Mouse (Mus musculus) forebrain, embryonic 13.5 days (tissue): ENCODE data around the gene Cdh22. TPM values are rescaled to one million over a fixed set of nuclear protein-coding genes. Genes with fewer than 3 reads are reported as not detected.

Experiments
- ATAC-seq: fragments of 200-750 bp; cut with Nextera tagmentation; 2 replicates; pipeline ENCODE4 v1.8.0; 2017
- H3K27ac ChIP-seq: fragments of 300-500 bp; sonication (generic); 2 replicates; pipeline ENCODE4 v1.5.1; 2015; ENCODE audit warnings: inconsistent platforms, mild to moderate bottlenecking, moderate library complexity
- H3K27me3 ChIP-seq: fragments of 300-500 bp; sonication (generic); 2 replicates; pipeline ENCODE4 v1.6.1; 2015; ENCODE audit warnings: mild to moderate bottlenecking, inconsistent platforms
- H3K36me3 ChIP-seq: fragments of 300-500 bp; sonication (generic); 2 replicates; pipeline ENCODE4 v1.6.1; 2015; ENCODE audit warnings: mild to moderate bottlenecking, inconsistent platforms; ENCODE audit not compliant: poor library complexity, severe bottlenecking
- H3K4me1 ChIP-seq: fragments of 300-500 bp; sonication (generic); 2 replicates; pipeline ENCODE4 v1.6.1; 2015; ENCODE audit warnings: inconsistent platforms
- H3K4me2 ChIP-seq: fragments of 300-500 bp; sonication (generic); 2 replicates; pipeline ENCODE4 v1.6.1; 2015; ENCODE audit warnings: inconsistent platforms, mild to moderate bottlenecking, moderate library complexity
- H3K4me3 ChIP-seq: fragments of 300-500 bp; sonication (generic); 2 replicates; pipeline ENCODE4 v1.5.1; 2015; ENCODE audit warnings: mild to moderate bottlenecking, inconsistent platforms
- H3K9ac ChIP-seq: fragments of 300-500 bp; sonication (generic); 2 replicates; pipeline ENCODE4 v1.6.1; 2015; ENCODE audit warnings: mild to moderate bottlenecking, inconsistent platforms
- H3K9me3 ChIP-seq: fragments of 300-500 bp; sonication (generic); replicated peaks from 2 replicates; pipeline ENCODE4 v1.6.1; 2016; ENCODE audit warnings: inconsistent platforms
- WGBS: fragments of 180-500 bp; shearing (Covaris S2); methylation state at CpG from one replicate; pipeline ENCODE4 v1.1.7; 2015; 5-methylcytosine and 5-hydroxymethylcytosine counted together
- polyA plus RNA-seq: library from polyadenylated mRNA; unstranded; fragments of >200 nt; fragmentation: Nextera tagmentation; extraction: Ambion mirVana; gene quantifications from 2 replicates; pipeline ENCODE4 v1.2.1, GENCODE M21; 2015

Cdh22 gene
- polyA plus RNA-seq, 1 experiment from 2014 or later: 5.0 TPM

GRCm38 (mm10) chr2:165166664-165167435 lies 67.8 kb downstream of the Cdh22 start:
- H3K27me3 ChIP-seq: 0 out of 2 replicates have a peak, but pooled peaks cover 4% of the 10 kb centered on the region
- H3K9me3 ChIP-seq: no peaks in the 10 kb centered on the region
- 0 out of 2 replicates have a peak overlapping the region, but pooled peaks have one; percentile 21 for H3K27ac ChIP-seq
- H3K4me3 ChIP-seq: no peak overlapping the region
- ATAC-seq: peak; percentile 76; the same call in 1 of the 2 replicates
- H3K4me2 ChIP-seq: no peak overlapping the region
- H3K9ac ChIP-seq: no peak overlapping the region; the same call in 1 of the 2 replicates
- H3K4me1 ChIP-seq: peaks cover 43% of the 10 kb centered on the region
- H3K36me3 ChIP-seq: no peaks in the 10 kb centered on the region
- 8% methylated on average over 18 of the region's 18 CpGs for WGBS

DNA sequence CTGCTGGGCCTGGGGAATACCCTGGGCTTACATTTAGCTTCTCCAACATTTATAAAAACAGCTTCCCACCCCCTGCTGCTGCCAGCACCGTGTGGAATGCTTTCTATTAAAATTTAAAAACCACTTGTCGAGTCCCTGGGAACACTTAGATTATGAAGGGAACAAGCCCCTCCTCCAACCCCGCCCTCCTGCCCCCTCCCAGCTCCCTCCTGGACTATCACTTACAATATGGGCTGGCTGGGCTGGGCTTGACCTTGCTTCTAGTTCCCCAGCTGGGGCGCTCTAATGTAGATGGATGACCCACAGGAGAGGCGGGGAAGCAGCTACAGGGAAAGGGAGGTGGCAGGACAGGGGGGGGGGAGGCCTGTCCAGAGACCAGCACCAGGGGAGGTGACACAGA lies 72.4 kb downstream of the Cdh22 start:
- H3K4me2 ChIP-seq: no peak overlapping the region
- no peak for ATAC-seq
- 9% methylated on average over 5 of the region's 5 CpGs for WGBS
- H3K36me3 ChIP-seq: no peaks in the 10 kb centered on the region
- H3K4me3 ChIP-seq: no peak overlapping the region
- H3K9me3 ChIP-seq: no peaks in the 10 kb centered on the region
- H3K27me3 ChIP-seq: peaks cover 3% of the 10 kb centered on the region; the same call in 1 of the 2 replicates
- H3K9ac ChIP-seq: no peak overlapping the region
- no peak overlapping the region for H3K27ac ChIP-seq
- H3K4me1 ChIP-seq: peaks cover 64% of the 10 kb centered on the region

DNA sequence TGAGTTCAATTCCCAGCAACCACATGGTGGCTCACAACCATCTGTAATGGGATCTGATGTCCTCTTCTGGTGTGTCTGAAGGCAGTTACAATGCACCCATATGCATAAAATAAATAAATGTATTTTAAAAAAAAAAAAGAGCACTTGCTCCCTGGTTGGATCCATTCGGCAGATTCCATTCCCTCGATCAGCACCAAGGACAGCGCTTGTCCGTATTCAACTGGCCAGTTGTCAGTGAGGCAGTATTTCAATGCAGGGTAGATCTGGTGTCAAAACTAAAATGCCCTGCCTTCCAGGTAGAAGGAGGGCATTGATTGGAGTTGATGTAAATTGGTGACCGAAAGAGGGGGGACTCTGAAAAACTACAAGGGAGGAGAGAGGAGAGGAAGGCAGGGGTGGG lies 74.2 kb downstream of the Cdh22 start:
- 20% methylated on average over 5 of the region's 5 CpGs for WGBS

GRCm38 (mm10) chr2:165159055-165159688 lies 75.5 kb downstream of the Cdh22 start:
- Histone ChIP-seq H3K27ac (peak overlapping the region; percentile 49), H3K4me3 (no peak overlapping the region), H3K27me3 (peaks cover 3% of the 10 kb centered on the region; the same call in 1 of the 2 replicates), H3K9me3 (no peaks in the 10 kb centered on the region), H3K4me1 (peaks cover 37% of the 10 kb centered on the region), H3K4me2 (no peak overlapping the region), H3K9ac (no peak overlapping the region), H3K36me3 (no peaks in the 10 kb centered on the region)
- no peak for ATAC-seq
- WGBS: 20% methylated on average over 15 of the region's 15 CpGs

More for the DNA sequence above, 74.2 kb downstream of the Cdh22 start:
- no peak for ATAC-seq
- H3K27me3 ChIP-seq: peaks cover 3% of the 10 kb centered on the region; the same call in 1 of the 2 replicates
- no peak overlapping the region for H3K4me2 ChIP-seq
- peaks cover 48% of the 10 kb centered on the region for H3K4me1 ChIP-seq
- no peak overlapping the region for H3K9ac ChIP-seq
- H3K27ac ChIP-seq: no peak overlapping the region
- H3K9me3 ChIP-seq: no peaks in the 10 kb centered on the region
- H3K4me3 ChIP-seq: no peak overlapping the region
- no peaks in the 10 kb centered on the region for H3K36me3 ChIP-seq

- H3K4me1 ChIP-seq: peaks cover 33% of the 10 kb centered on the region
- no peaks in the 10 kb centered on the region for H3K36me3 ChIP-seq
- WGBS: 46% methylated on average over 4 of the region's 4 CpGs
- no peak overlapping the region for H3K4me3 ChIP-seq
- 0 out of 2 replicates have a peak overlapping the region, but pooled peaks have one; percentile 3 for H3K9ac ChIP-seq
- H3K27me3 ChIP-seq: peaks cover 3% of the 10 kb centered on the region; the same call in 1 of the 2 replicates
- ATAC-seq: no peak
- no peaks in the 10 kb centered on the region for H3K9me3 ChIP-seq
- H3K27ac ChIP-seq: 0 out of 2 replicates have a peak overlapping the region, but pooled peaks have one; percentile 49
- no peak overlapping the region for H3K4me2 ChIP-seq
Measured at GRCm38 (mm10) chr2:165158317-165158716, 76.3 kb downstream of the Cdh22 start.

DNA sequence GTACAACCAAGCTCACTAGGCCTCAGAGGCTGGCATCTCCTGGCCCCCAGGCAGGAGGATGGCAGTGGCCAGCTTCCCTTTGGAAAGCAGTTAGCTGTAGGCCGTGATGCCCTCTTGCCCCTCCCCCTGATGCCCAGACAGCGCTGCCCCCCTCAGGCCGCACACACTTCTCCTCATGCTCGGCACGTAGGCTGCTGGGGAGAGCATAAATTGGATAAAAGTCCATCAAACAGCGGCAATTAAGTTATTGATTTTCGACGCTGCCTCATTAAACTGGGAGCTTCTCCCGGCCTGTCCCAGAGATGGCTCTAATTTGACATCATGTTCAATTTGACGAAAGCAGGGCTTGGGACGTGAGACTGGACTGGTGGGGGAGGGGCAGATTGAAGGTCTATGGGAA lies 76.8 kb downstream of the Cdh22 start:
- Histone ChIP-seq H3K4me1 (peaks cover 33% of the 10 kb centered on the region), H3K9me3 (no peaks in the 10 kb centered on the region), H3K27ac (no peak overlapping the region), H3K27me3 (peaks cover 3% of the 10 kb centered on the region; the same call in 1 of the 2 replicates), H3K9ac (no peak overlapping the region), H3K4me2 (no peak overlapping the region), H3K4me3 (no peak overlapping the region), H3K36me3 (no peaks in the 10 kb centered on the region)
- WGBS: 42% methylated on average over 11 of the region's 11 CpGs
- ATAC-seq: no peak

DNA sequence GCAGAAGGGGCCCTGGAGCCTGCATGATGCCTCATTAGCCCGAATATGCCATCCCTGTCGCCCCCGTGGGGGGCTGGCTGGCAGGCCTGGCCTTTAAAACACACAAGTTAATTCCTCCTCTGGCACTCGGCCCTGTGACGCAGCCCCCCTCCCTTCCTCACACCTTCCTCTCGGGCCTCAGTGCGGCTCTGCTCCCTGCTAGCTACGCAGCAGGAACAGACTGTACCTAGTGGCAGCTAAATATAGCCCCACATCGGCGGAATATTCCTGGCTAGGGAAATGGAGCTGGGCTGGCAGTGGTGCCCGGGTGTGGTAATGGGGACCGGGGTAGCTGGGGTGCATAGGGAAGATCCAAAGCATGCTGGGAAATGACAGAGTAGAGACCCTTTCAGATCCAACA lies 81.6 kb downstream of the Cdh22 start:
- Histone ChIP-seq H3K4me2 (no peak overlapping the region), H3K4me3 (no peak overlapping the region), H3K9ac (no peak overlapping the region; the same call in 1 of the 2 replicates), H3K27me3 (0 out of 2 replicates have a peak, but pooled peaks cover 2% of the 10 kb centered on the region), H3K4me1 (peaks cover 39% of the 10 kb centered on the region), H3K27ac (no peak overlapping the region; the same call in 1 of the 2 replicates), H3K9me3 (no peaks in the 10 kb centered on the region), H3K36me3 (no peaks in the 10 kb centered on the region)
- WGBS: 35% methylated on average over 12 of the region's 12 CpGs
- no peak for ATAC-seq

DNA sequence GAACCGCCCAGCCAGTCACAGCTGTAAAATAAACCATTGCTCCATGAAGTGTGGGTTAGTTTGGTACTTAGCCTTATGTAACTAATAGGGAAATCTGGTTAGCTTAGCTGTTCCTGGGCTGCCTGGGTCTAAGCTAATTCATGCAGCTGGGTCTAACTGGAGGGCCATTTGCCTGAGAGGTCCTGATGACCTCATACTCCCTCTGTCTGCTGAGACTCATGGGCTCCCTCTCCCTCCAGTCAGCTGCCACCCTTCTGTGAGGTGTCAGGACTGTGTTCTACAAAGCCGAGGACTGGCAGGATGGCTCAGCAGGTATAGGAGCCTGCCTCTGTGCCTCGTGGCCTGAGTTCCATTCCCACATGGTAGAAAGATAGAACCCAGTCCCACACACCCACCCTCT lies 84.9 kb downstream of the Cdh22 start:
- H3K27ac ChIP-seq: peak overlapping the region; percentile 14; the same call in 1 of the 2 replicates
- no peak overlapping the region for H3K9ac ChIP-seq
- 0 out of 2 replicates have a peak, but pooled peaks cover 2% of the 10 kb centered on the region for H3K27me3 ChIP-seq
- H3K4me1 ChIP-seq: peaks cover 32% of the 10 kb centered on the region
- H3K9me3 ChIP-seq: no peaks in the 10 kb centered on the region
- WGBS: 64% methylated on average over 3 of the region's 3 CpGs
- no peak overlapping the region for H3K4me2 ChIP-seq
- H3K4me3 ChIP-seq: no peak overlapping the region
- H3K36me3 ChIP-seq: peaks cover 7% of the 10 kb centered on the region; the same call in 1 of the 2 replicates
- ATAC-seq: 0 out of 2 replicates have a peak, but pooled peaks have one; percentile 4

- Histone ChIP-seq H3K9me3 (no peaks in the 10 kb centered on the region), H3K27ac (no peak overlapping the region), H3K4me3 (no peak overlapping the region), H3K9ac (no peak overlapping the region), H3K27me3 (peaks cover 2% of the 10 kb centered on the region; the same call in 1 of the 2 replicates), H3K4me2 (no peak overlapping the region), H3K36me3 (peaks cover 7% of the 10 kb centered on the region; the same call in 1 of the 2 replicates), H3K4me1 (peaks cover 29% of the 10 kb centered on the region)
- no peak for ATAC-seq
- 77% methylated on average over 13 of the region's 13 CpGs for WGBS
Measured at GRCm38 (mm10) chr2:165145821-165146220, 88.8 kb downstream of the Cdh22 start.

- H3K4me1 ChIP-seq: peaks cover 29% of the 10 kb centered on the region
- 81% methylated on average over 14 of the region's 14 CpGs for WGBS
- H3K27me3 ChIP-seq: no peaks in the 10 kb centered on the region; the same call in 1 of the 2 replicates
- no peaks in the 10 kb centered on the region for H3K9me3 ChIP-seq
- H3K9ac ChIP-seq: no peak overlapping the region
- H3K36me3 ChIP-seq: peaks cover 7% of the 10 kb centered on the region; the same call in 1 of the 2 replicates
- no peak for ATAC-seq
- no peak overlapping the region for H3K4me3 ChIP-seq
- H3K4me2 ChIP-seq: no peak overlapping the region
- H3K27ac ChIP-seq: no peak overlapping the region
Measured at GRCm38 (mm10) chr2:165143487-165143886, 91.2 kb downstream of the Cdh22 start.

DNA sequence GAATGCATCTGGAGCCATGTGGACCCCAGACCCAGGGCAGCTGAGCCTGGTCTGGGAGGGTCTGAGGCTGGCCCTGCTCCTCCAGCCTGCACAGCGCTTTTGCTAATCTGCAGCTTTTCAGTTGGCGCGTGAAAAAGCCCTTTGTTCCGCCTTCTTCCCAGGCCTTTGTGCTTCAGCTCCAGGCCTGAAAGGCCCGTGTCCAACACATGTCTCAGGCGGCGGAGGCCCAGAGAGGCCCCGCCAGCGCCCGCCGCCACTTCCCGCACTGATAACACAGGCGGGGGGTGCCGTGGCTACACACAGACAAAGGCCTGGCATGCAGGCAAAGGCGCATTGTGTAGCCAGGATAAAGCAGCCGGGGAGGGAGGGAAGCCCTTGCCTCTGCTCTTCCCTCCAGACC lies 98.6 kb downstream of the Cdh22 start:
- Histone ChIP-seq H3K9me3 (no peaks in the 10 kb centered on the region), H3K4me3 (no peak overlapping the region), H3K36me3 (no peaks in the 10 kb centered on the region), H3K27ac (peak overlapping the region; percentile 95), H3K27me3 (no peaks in the 10 kb centered on the region), H3K4me2 (peak overlapping the region; percentile 30), H3K4me1 (peaks cover 84% of the 10 kb centered on the region), H3K9ac (peak overlapping the region; percentile 58)
- WGBS: under 1% methylated on average over 16 of the region's 16 CpGs
- ATAC-seq: peak; percentile 76

GRCm38 (mm10) chr2:165133566-165133965 lies 101.1 kb downstream of the Cdh22 start:
- Histone ChIP-seq H3K4me2 (peak overlapping the region; percentile 32), H3K4me1 (peaks cover 79% of the 10 kb centered on the region), H3K36me3 (no peaks in the 10 kb centered on the region), H3K9ac (peak overlapping the region; percentile 53), H3K9me3 (no peaks in the 10 kb centered on the region), H3K27ac (peak overlapping the region; percentile 95), H3K27me3 (no peaks in the 10 kb centered on the region), H3K4me3 (no peak overlapping the region)
- ATAC-seq: peak; percentile 41; the same call in 1 of the 2 replicates
- 2% methylated on average over 15 of the region's 15 CpGs for WGBS
